In genomic region chr13:114458291-114458885, GRCm38 (mm10) we compare ENCODE assay signal across 8 mouse cellular contexts. TPM values are rescaled to one million over a fixed set of nuclear protein-coding genes. Genes with fewer than 3 reads are reported as not detected.
DNase-seq lines count a peak whose midpoint lies in the region; ATAC-seq and TF ChIP-seq lines count a peak whose summit lies in the region.

No protein-coding gene starts in this region.

- intact Hi-C loops in left cerebral cortex, adult 2 months (cut with DNase I) = loop anchor here (5.0 kb wide), 1 partner anchor 71 kb away; the partner anchor contains the start of gene Ndufs4
- intact Hi-C loops in heart, adult 2 months (cut with DNase I) = loop anchor here (5.0 to 10.0 kb wide), 2 partner anchors 144 to 171 kb away; no protein-coding TSS in a partner anchor

- no peak overlapping the region for H3K27ac ChIP-seq in left cerebral cortex, adult 2 months
- no peak overlapping the region for H3K27ac ChIP-seq in heart, adult 2 months
- H3K27ac ChIP-seq in kidney, embryonic 16.5 days (ENCODE audit: low read length) = no peak overlapping the region

- TF ChIP-seq CTCF in left cerebral cortex, adult 2 months (IDR thresholded peaks at IDR 0.05) = no peak
- TF ChIP-seq CTCF in heart, adult 2 months (IDR thresholded peaks at IDR 0.05) = peak; percentile 21

- no peak for TF ChIP-seq EP300 in heart, adult 2 months (IDR thresholded peaks at IDR 0.05; ENCODE audit: insufficient read depth, low read depth, low read length)

- TF ChIP-seq POLR2A in heart, adult 2 months (IDR thresholded peaks at IDR 0.05; ENCODE audit: insufficient read depth, low read depth, low read length) = no peak

- H3K36me3 ChIP-seq in heart, adult 2 months (ENCODE audit: control insufficient read depth, insufficient read depth, low read length) = no peaks in the 10 kb centered on the region
- no peaks in the 10 kb centered on the region for H3K36me3 ChIP-seq in kidney, embryonic 16.5 days (ENCODE audit: insufficient read depth, low read length)

- H3K4me2 ChIP-seq in kidney, embryonic 16.5 days (replicated peaks; ENCODE audit: low read depth, low read length) = peak overlapping the region; percentile 96

- peak; percentile 78 for ATAC-seq in kidney, embryonic 16.5 days (ENCODE audit: low FRiP score, low TSS enrichment)

- H3K79me2 ChIP-seq in heart, adult 2 months (replicated peaks; ENCODE audit: control insufficient read depth, insufficient read depth, low read length) = no peaks in the 10 kb centered on the region

- WGBS in heart, adult 2 months = 1% methylated on average over 56 of the region's 56 CpGs
- WGBS in kidney, embryonic 16.5 days = under 1% methylated on average over 56 of the region's 56 CpGs

- peak; percentile 20 to 27 for DNase-seq in left cerebral cortex, adult 2 months (ENCODE audit: extremely low spot score in 1 of 2, low spot score in 2 of 2)
- DNase-seq in left cerebral cortex, adult 9 months (ENCODE audit: low spot score in 2 of 2) = no peak
- DNase-seq in embryo, embryonic 10 days (ENCODE audit: low spot score) = peak; percentile 70
- peak; percentile 55 to 57 for DNase-seq in heart, adult 2 months
- peak; percentile 42 to 57 for DNase-seq in lung, postnatal 4 days
- DNase-seq in right cerebral cortex, adult 2 months (ENCODE audit: low spot score in 2 of 2) = peak; percentile 11 to 21
- DNase-seq in B cell, adult 2 months = no peak

- H3K4me3 ChIP-seq in left cerebral cortex, adult 2 months = peak overlapping the region; percentile 49
- peak overlapping the region; percentile 59 for H3K4me3 ChIP-seq in heart, adult 2 months
- peak overlapping the region; percentile 61 for H3K4me3 ChIP-seq in kidney, embryonic 16.5 days (ENCODE audit: low read length)

- no peaks in the 10 kb centered on the region; the same call in none of the 2 replicates for H3K27me3 ChIP-seq in heart, adult 2 months (ENCODE audit: control insufficient read depth, insufficient read depth, low read length)
- peaks cover 51% of the 10 kb centered on the region for H3K27me3 ChIP-seq in kidney, embryonic 16.5 days (ENCODE audit: insufficient read depth, low read length)

- no peaks in the 10 kb centered on the region for H3K4me1 ChIP-seq in heart, adult 2 months (ENCODE audit: control insufficient read depth, insufficient read depth, low read length)
- peaks cover 32% of the 10 kb centered on the region for H3K4me1 ChIP-seq in kidney, embryonic 16.5 days (ENCODE audit: insufficient read depth, low read length)

- no peaks in the 10 kb centered on the region for H3K9me3 ChIP-seq in kidney, embryonic 16.5 days (ENCODE audit: low read length)

- H3K9ac ChIP-seq in heart, adult 2 months (ENCODE audit: low read depth, low read length) = peak overlapping the region; percentile 49
- H3K9ac ChIP-seq in kidney, embryonic 16.5 days (replicated peaks; ENCODE audit: low read length) = peak overlapping the region; percentile 22

RNA-seq across cellular contexts. Expression of gene Fst, which starts 0.4 kb away (rescaled TPM):
- total RNA-seq in left cerebral cortex, adult 2 months (2021) = 10 to 100 TPM; 10.9 TPM
- 1 to 10 TPM in 1 of 2 experiments, under 1 TPM in 1; 0.63 to 1.3 TPM for total RNA-seq in heart, adult 2 months (2021)
- polyA plus RNA-seq in heart, adult 2 months (2012; rRNA removed) = 0.50 and 1.2 TPM in 2 replicates
- polyA plus RNA-seq in kidney, embryonic 16.5 days (2015; fragmentation: Nextera tagmentation; extraction: Ambion mirVana) = 2.5 and 3.2 TPM in 2 replicates

Comparison
In these comparisons a context has a peak if more than half of its experiments do, and no peak if none do; other contexts are left out.
1. DNase-seq: peak in left cerebral cortex, adult 2 months (2 of 2), embryo, embryonic 10 days (single experiment), heart, adult 2 months (2 of 2), lung, postnatal 4 days (2 of 2) and right cerebral cortex, adult 2 months (2 of 2); none in left cerebral cortex, adult 9 months (0 of 2) and B cell, adult 2 months (0 of 2).
2. RNA of gene Fst, which starts 0.4 kb away (total RNA-seq): 10.9 TPM in left cerebral cortex, adult 2 months; 0.63 to 1.3 TPM in heart, adult 2 months; every median in the first group is over 4 times any median in the second.
3. Peak in every context shown above with its lines, with median percentiles within 50 percentile points of each other: H3K4me3 ChIP-seq.